Mouse (Mus musculus) limb, embryonic 13.5 days (tissue): ENCODE data around the gene Gphn. TPM values are rescaled to one million over a fixed set of nuclear protein-coding genes. Genes with fewer than 3 reads are reported as not detected.

ENCODE experiments used
- ATAC-seq: fragments of 200-750 bp; cut with Nextera tagmentation; 2 replicates; pipeline ENCODE4 v1.8.0; 2017; ENCODE audit warnings: low read depth, moderate number of reproducible peaks, moderate TSS enrichment; ENCODE audit not compliant: low FRiP score
- H3K27ac ChIP-seq: fragments of 300-500 bp; sonication (generic); 2 replicates; pipeline ENCODE4 v1.5.1; 2015; ENCODE audit warnings: inconsistent platforms, mild to moderate bottlenecking, moderate library complexity
- H3K27me3 ChIP-seq: fragments of 300-500 bp; sonication (generic); 2 replicates; pipeline ENCODE4 v1.6.1; 2015; ENCODE audit warnings: mild to moderate bottlenecking, inconsistent platforms
- H3K36me3 ChIP-seq: fragments of 300-500 bp; sonication (generic); 2 replicates; pipeline ENCODE4 v1.6.1; 2015; ENCODE audit warnings: inconsistent platforms, mild to moderate bottlenecking, moderate library complexity
- H3K4me1 ChIP-seq: fragments of 300-500 bp; sonication (generic); 2 replicates; pipeline ENCODE4 v1.6.1; 2015; ENCODE audit warnings: inconsistent platforms
- H3K4me2 ChIP-seq: fragments of 300-500 bp; sonication (generic); replicated peaks from 2 replicates; pipeline ENCODE4 v1.6.1; 2015; ENCODE audit warnings: inconsistent platforms, mild to moderate bottlenecking, moderate library complexity
- H3K4me3 ChIP-seq: fragments of 300-500 bp; sonication (generic); 2 replicates; pipeline ENCODE4 v1.5.1; 2015; ENCODE audit warnings: moderate library complexity, mild to moderate bottlenecking, inconsistent platforms
- H3K9ac ChIP-seq: fragments of 300-500 bp; sonication (generic); 2 replicates; pipeline ENCODE4 v1.6.1; 2015; ENCODE audit warnings: mild to moderate bottlenecking, inconsistent platforms
- H3K9me3 ChIP-seq: fragments of 300-500 bp; sonication (generic); 2 replicates; pipeline ENCODE4 v1.6.1; 2016; ENCODE audit warnings: inconsistent platforms
- WGBS: fragments of 180-500 bp; shearing (Covaris S2); methylation state at CpG from one replicate; pipeline ENCODE4 v1.1.7; 2015; 5-methylcytosine and 5-hydroxymethylcytosine counted together
- polyA plus RNA-seq: library from polyadenylated mRNA; unstranded; fragments of >200 nt; fragmentation: Nextera tagmentation; extraction: Ambion mirVana; gene quantifications from 2 replicates; pipeline ENCODE4 v1.2.1, GENCODE M21; 2015

Gphn gene
- polyA plus RNA-seq, 1 experiment from 2014 or later, result 14.7 TPM

GRCm38 (mm10) chr12:78678101-78678806 lies 452.1 kb downstream of the Gphn start:
- no peak overlapping the region for H3K9ac ChIP-seq
- H3K27me3 ChIP-seq, result no peaks in the 10 kb centered on the region
- ATAC-seq, result no peak
- no peak overlapping the region for H3K4me3 ChIP-seq
- no peak overlapping the region for H3K4me2 ChIP-seq
- H3K9me3 ChIP-seq, result no peaks in the 10 kb centered on the region
- H3K27ac ChIP-seq, result no peak overlapping the region
- H3K36me3 ChIP-seq, result no peaks in the 10 kb centered on the region
- H3K4me1 ChIP-seq, result no peaks in the 10 kb centered on the region
- WGBS, result 86% methylated on average over 5 of the region's 5 CpGs

GRCm38 (mm10) chr12:78678807-78679189 lies 452.6 kb downstream of the Gphn start:
- Histone ChIP-seq H3K9ac (no peak overlapping the region), H3K27me3 (no peaks in the 10 kb centered on the region), H3K4me3 (no peak overlapping the region), H3K36me3 (no peaks in the 10 kb centered on the region), H3K27ac (no peak overlapping the region), H3K4me2 (no peak overlapping the region), H3K4me1 (no peaks in the 10 kb centered on the region), H3K9me3 (no peaks in the 10 kb centered on the region)
- no peak for ATAC-seq
- WGBS, result 90% methylated on average over 2 of the region's 2 CpGs

- Histone ChIP-seq H3K4me2 (no peak overlapping the region), H3K27ac (no peak overlapping the region), H3K9me3 (no peaks in the 10 kb centered on the region), H3K4me3 (no peak overlapping the region), H3K9ac (no peak overlapping the region), H3K36me3 (no peaks in the 10 kb centered on the region), H3K4me1 (no peaks in the 10 kb centered on the region), H3K27me3 (no peaks in the 10 kb centered on the region)
- 84% methylated on average over 2 of the region's 2 CpGs for WGBS
- ATAC-seq, result no peak
Measured at GRCm38 (mm10) chr12:78681048-78681447, 454.9 kb downstream of the Gphn start.

- Histone ChIP-seq H3K9me3 (no peaks in the 10 kb centered on the region), H3K4me3 (no peak overlapping the region), H3K27me3 (no peaks in the 10 kb centered on the region), H3K27ac (no peak overlapping the region), H3K9ac (no peak overlapping the region), H3K36me3 (no peaks in the 10 kb centered on the region), H3K4me2 (no peak overlapping the region), H3K4me1 (no peaks in the 10 kb centered on the region)
- ATAC-seq, result no peak
- 92% methylated on average over 4 of the region's 4 CpGs for WGBS
Measured at GRCm38 (mm10) chr12:78682279-78682678, 456.1 kb downstream of the Gphn start.

GRCm38 (mm10) chr12:78685669-78686215 lies 459.6 kb downstream of the Gphn start:
- WGBS, result 76% methylated on average over 1 of the region's 1 CpGs
- no peaks in the 10 kb centered on the region for H3K9me3 ChIP-seq
- H3K27me3 ChIP-seq, result no peaks in the 10 kb centered on the region
- H3K36me3 ChIP-seq, result no peaks in the 10 kb centered on the region
- no peak overlapping the region for H3K4me2 ChIP-seq
- H3K27ac ChIP-seq, result no peak overlapping the region
- H3K4me1 ChIP-seq, result no peaks in the 10 kb centered on the region
- no peak for ATAC-seq
- no peak overlapping the region for H3K9ac ChIP-seq
- H3K4me3 ChIP-seq, result no peak overlapping the region

- no peaks in the 10 kb centered on the region for H3K9me3 ChIP-seq
- no peak overlapping the region for H3K27ac ChIP-seq
- H3K4me1 ChIP-seq, result no peaks in the 10 kb centered on the region
- 88% methylated on average over 5 of the region's 5 CpGs for WGBS
- no peak overlapping the region for H3K4me2 ChIP-seq
- no peaks in the 10 kb centered on the region for H3K27me3 ChIP-seq
- ATAC-seq, result no peak
- no peaks in the 10 kb centered on the region for H3K36me3 ChIP-seq
- H3K9ac ChIP-seq, result no peak overlapping the region
- no peak overlapping the region for H3K4me3 ChIP-seq
Measured at GRCm38 (mm10) chr12:78688876-78689275, 462.7 kb downstream of the Gphn start.

DNA sequence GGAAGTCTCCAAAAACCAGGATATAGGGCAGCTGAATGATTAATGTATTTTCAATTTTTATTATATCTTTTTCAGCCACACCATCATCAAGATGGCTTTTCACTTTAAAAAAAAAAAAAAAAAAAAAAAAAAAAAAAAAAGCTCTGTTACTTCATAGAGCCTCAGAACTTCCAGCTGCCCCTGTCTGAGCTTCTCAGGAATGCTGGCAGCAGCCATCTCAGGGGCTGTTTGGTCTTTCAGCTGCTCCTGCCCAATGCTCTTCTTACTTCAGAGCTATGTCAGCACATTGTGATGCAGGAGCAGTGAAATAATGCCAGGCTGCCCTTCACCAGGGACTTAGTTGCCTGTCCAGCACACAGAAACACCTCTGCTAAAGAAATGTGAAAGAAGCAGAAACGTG lies 465.1 kb downstream of the Gphn start, which contains the start of gene Fam71d:
Fam71d (plus strand) TSS at position 211 of the 400 bp plus-strand sequence.
- no peak for ATAC-seq
- Histone ChIP-seq H3K9me3 (no peaks in the 10 kb centered on the region), H3K4me2 (no peak within 1 kb of the TSS), H3K4me3 (no peak within 1 kb of the TSS), H3K4me1 (no peaks in the 10 kb centered on the region), H3K36me3 (no peaks in the 10 kb centered on the region), H3K27me3 (no peaks in the 10 kb centered on the region), H3K27ac (no peak within 1 kb of the TSS), H3K9ac (no peak within 1 kb of the TSS)
- 75% methylated on average over 1 of the region's 1 CpGs for WGBS

- no peaks in the 10 kb centered on the region for H3K27me3 ChIP-seq
- 83% methylated on average over 2 of the region's 2 CpGs for WGBS
- no peak overlapping the region for H3K9ac ChIP-seq
- no peak for ATAC-seq
- no peaks in the 10 kb centered on the region for H3K9me3 ChIP-seq
- no peaks in the 10 kb centered on the region for H3K4me1 ChIP-seq
- no peaks in the 10 kb centered on the region for H3K36me3 ChIP-seq
- H3K4me2 ChIP-seq, result no peak overlapping the region
- no peak overlapping the region for H3K4me3 ChIP-seq
- no peak overlapping the region for H3K27ac ChIP-seq
Measured at GRCm38 (mm10) chr12:78693281-78693680, 467.1 kb downstream of the Gphn start.

- WGBS, result 69% methylated on average over 2 of the region's 2 CpGs
- Histone ChIP-seq H3K4me2 (no peak overlapping the region), H3K4me1 (no peaks in the 10 kb centered on the region), H3K9ac (no peak overlapping the region), H3K36me3 (no peaks in the 10 kb centered on the region), H3K27me3 (no peaks in the 10 kb centered on the region), H3K27ac (no peak overlapping the region), H3K4me3 (no peak overlapping the region), H3K9me3 (no peaks in the 10 kb centered on the region)
- ATAC-seq, result no peak
Measured at GRCm38 (mm10) chr12:78717783-78718182, 491.6 kb downstream of the Gphn start.

DNA sequence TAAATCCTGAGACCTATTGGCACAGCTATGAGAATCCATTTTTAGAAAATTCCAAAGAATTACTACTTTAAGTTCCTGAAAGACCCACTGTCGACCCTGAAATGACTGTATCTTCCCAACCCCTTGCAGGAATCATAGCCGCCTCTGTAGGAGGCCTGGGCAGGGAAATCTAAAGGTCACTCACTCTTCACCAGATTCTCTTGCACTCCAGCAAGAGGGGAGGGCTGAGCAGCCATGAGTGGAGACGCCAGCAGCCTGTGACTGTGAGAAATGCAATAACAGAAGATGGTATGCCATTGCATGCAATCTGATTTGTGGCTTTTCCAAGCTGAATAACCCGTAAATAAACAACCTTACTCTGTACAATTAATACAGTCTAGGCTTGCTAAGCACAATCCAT lies 501.5 kb downstream of the Gphn start:
- no peaks in the 10 kb centered on the region for H3K4me1 ChIP-seq
- no peak overlapping the region for H3K9ac ChIP-seq
- H3K27ac ChIP-seq, result no peak overlapping the region
- no peak for ATAC-seq
- no peaks in the 10 kb centered on the region for H3K36me3 ChIP-seq
- H3K4me3 ChIP-seq, result no peak overlapping the region
- no peak overlapping the region for H3K4me2 ChIP-seq
- H3K9me3 ChIP-seq, result no peaks in the 10 kb centered on the region
- H3K27me3 ChIP-seq, result no peaks in the 10 kb centered on the region
- 62% methylated on average over 4 of the region's 4 CpGs for WGBS

Other genes with a start within 250 kb of the Gphn start
- not detected in 2 replicates for gene Gm6657, start 32.1 kb upstream of the Gphn start, polyA plus RNA-seq